Mouse (Mus musculus) left cerebral cortex, adult 2 months (tissue): ENCODE results near the gene Zfp810. TPM values are rescaled to one million over a fixed set of nuclear protein-coding genes. Genes with fewer than 3 reads are reported as not detected.
"Not testable (repeated sequence)": the region's sequence is repeated elsewhere in the genome, so short reads cannot be mapped to it uniquely, and the experiment has no call there.

ENCODE experiments used
- DNase-seq, 2 experiments: peaks; one replicate each; pipeline ENCODE4 v3.0.0; 2021 to 2022; ENCODE audit warnings: low spot score in 2 of 2, mixed read lengths in 1 of 2; ENCODE audit errors: extremely low spot score in 1 of 2
- H3K27ac ChIP-seq: fragments of 200-600 bp; 2 replicates; pipeline ENCODE4 v1.8.1; 2022
- H3K4me3 ChIP-seq: fragments of 200-600 bp; 2 replicates; pipeline ENCODE4 v1.8.1; 2022
- CTCF ChIP-seq: fragments of 200-600 bp; IDR thresholded peaks from 2 replicates; pipeline ENCODE4 v1.8.1; 2022; ENCODE audit warnings: antibody characterized with exemption, mild to moderate bottlenecking, moderate library complexity
- intact Hi-C: fragments of 180-260 bp; cut with DNase I; formaldehyde crosslinking; loops from one replicate; pipeline ENCODE4 v1.15.1; 2025
- total RNA-seq, 2 experiments: library from RNA; stranded (reverse); gene quantifications; 2 replicates each; pipeline ENCODE4 v1.2.3; 2021

Zfp810 gene
- total RNA-seq, 2 experiments from 2014 or later: 12.6 to 16.4 TPM

DNA sequence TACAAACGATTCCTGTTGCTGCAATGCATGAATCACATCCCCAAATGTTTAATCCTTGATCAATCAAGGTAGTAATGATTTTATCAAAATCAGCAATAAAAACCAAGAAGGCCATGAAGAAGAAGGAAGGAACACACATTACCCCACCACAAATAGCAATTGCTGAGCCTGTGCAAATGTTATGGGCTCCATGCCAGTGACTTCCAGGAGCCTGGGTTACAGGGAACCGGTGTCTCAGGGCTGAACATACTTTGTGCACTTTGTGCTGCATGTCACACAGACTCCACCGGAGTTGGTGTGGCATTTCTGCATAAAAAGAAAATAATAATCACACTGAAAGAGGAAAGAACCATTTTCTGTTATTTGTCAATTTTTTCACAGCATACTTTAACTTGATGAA lies 6.6 kb upstream of the Zfp810 start:
- DNase-seq: no peak
- intact Hi-C loops: no loop called here
- TF ChIP-seq CTCF: no peak
- no peak overlapping the region for H3K4me3 ChIP-seq
- H3K27ac ChIP-seq: no peak overlapping the region

DNA sequence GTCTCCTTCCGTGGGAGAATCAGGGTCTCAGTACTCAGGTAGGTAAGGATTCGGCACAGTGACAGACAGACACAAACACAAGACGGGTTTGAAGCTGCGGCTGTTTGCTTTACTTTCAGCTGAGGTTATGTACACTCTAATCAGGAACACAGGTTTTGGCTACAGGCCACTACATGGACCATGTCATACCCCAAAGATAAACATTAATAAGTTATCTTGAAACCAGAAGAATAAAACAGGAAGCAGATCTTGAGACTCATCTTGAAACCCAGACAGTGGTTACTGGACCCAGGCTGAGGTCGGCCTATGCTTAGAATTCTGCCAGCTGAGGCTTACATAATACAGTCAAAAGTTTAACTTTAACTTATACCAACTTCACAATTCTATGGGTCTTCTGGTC lies 5.8 kb upstream of the Zfp810 start:
- intact Hi-C loops: no loop called here
- DNase-seq: no peak
- no peak overlapping the region for H3K27ac ChIP-seq
- TF ChIP-seq CTCF: no peak
- H3K4me3 ChIP-seq: no peak overlapping the region

DNA sequence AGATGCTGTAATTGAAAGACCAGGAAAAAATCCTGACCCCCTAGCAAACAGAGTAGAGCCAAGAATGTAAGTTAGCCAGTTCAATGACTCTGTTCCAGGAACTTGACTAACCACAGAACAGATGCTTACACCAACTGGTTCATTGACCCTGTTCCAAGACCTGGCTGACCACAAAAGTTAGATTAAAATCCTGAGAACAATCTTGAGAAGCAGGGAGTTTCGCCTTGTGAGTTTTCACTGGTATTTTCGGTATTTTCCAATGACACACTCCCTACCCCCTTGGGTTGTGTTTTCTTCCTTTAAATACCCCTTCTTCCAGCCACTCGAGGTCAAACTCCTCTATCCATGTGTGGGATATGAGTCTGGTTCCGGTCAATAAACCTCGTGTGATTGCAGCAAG lies 2.2 kb upstream of the Zfp810 start:
- TF ChIP-seq CTCF: no peak
- intact Hi-C loops: no loop called here
- Histone ChIP-seq H3K27ac (no peak overlapping the region), H3K4me3 (no peak overlapping the region)
- no peak for DNase-seq

DNA sequence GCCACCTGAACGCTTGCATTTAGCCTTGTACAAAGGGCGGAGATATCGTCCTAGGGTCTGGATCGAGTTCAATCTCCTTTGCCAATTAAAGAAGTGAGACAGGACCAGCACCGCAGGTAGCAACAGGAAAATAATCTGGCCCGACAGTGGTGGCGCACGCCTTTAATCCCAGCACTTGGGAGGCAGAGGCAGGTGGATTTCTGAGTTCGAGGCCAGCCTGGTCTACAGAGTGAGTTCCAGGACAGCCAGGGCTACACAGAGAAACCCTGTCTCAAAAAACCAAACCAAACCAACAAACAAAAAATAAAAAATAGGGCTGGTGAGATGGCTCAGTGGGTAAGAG lies 443 bp upstream of the Zfp810 start:
- not testable (repeated sequence) for DNase-seq
- H3K27ac ChIP-seq: peak overlapping the region; percentile 89
- intact Hi-C loops: loop anchor here (2.0 kb wide), 1 partner anchor 101 kb away; no protein-coding TSS in a partner anchor
- H3K4me3 ChIP-seq: peak overlapping the region; percentile 87

DNA sequence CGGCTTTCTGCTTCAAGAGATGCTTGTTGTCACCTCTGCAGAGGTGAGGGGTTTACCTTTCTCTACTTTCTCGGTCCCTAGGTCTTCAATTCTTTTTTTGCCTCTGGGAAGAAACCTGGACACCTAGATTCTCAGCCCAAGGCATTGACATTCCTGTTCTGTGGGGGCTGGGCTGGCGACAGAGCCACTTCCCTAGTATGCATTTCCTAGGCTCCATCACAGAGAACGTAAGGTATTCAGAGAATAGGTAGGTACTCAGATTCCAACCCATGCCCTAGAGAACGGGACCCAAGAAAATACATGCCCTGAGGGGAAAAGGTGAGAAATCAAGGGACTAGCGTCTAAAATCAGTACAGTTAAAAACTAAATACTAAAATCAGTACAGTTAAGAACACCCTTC lies 722 bp downstream of the Zfp810 start:
- intact Hi-C loops: loop anchor here (2.0 kb wide), 1 partner anchor 102 kb away; no protein-coding TSS in a partner anchor
- no peak for DNase-seq
- Histone ChIP-seq H3K27ac (peak overlapping the region; percentile 89), H3K4me3 (peak overlapping the region; percentile 87)
- no peak for TF ChIP-seq CTCF

DNA sequence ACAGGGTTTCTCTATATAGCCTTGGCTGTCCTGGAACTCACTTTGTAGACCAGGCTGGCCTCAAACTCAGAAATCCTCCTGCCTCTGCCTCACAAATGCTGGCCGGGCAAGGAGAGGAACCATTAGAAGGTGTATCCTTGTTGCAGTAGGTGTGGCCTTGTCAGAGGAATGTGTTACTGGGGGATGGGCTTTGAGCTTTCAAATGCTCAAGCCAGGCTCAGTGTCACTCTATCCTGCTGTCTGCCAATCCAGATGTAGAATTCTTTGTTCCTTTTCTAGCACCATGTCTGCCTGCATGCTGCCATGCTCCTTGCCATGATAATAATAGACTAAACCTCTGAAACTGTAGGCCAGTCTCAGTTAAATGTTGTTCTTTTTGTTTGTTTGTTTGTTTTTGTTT lies 5.2 kb downstream of the Zfp810 start:
- no peak overlapping the region for H3K27ac ChIP-seq
- TF ChIP-seq CTCF: no peak
- intact Hi-C loops: no loop called here
- DNase-seq: no peak
- H3K4me3 ChIP-seq: no peak overlapping the region

DNA sequence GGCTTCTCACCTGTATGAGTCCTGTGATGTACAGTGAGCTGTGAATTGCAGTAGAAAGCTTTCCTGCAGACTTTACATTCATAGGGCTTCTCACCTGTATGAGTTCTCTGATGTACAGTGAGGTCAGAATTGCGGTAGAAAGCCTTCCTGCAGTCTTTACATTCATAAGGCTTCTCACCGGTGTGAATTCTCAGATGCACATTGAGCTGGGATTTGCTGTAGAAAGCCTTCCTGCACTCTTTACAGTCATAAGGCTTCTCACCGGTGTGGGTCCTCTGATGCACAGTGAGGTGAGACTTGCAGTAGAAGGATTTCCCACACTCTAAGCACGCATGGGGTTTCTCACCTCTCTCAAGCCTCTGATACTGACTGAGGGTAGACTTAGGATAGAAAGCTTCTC lies 28.7 kb downstream of the Zfp810 start:
- Histone ChIP-seq H3K27ac (no peak overlapping the region), H3K4me3 (no peak overlapping the region)
- no peak for DNase-seq
- no peak for TF ChIP-seq CTCF
- intact Hi-C loops: no loop called here

DNA sequence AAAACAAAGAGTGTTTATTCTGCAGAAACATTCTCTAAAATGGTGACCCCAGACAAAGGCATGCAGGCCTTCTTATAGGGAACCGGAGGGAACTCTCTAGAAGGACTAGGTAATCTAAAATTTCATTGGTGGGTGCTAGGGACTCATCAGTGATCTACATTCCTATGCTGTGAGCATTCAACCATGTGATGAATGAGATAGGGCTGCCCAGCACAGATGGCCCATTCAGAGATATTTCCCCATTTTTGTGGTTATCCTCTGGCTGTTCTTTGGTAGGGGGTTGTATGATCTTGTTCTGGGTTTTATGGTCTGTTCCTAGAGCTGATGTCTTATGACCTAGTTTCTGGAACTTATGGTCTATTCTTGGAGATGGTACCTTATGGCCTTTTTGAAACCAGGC lies 38.6 kb downstream of the Zfp810 start:
- H3K27ac ChIP-seq: no peak overlapping the region
- intact Hi-C loops: no loop called here
- no peak for TF ChIP-seq CTCF
- DNase-seq: no peak
- H3K4me3 ChIP-seq: no peak overlapping the region

DNA sequence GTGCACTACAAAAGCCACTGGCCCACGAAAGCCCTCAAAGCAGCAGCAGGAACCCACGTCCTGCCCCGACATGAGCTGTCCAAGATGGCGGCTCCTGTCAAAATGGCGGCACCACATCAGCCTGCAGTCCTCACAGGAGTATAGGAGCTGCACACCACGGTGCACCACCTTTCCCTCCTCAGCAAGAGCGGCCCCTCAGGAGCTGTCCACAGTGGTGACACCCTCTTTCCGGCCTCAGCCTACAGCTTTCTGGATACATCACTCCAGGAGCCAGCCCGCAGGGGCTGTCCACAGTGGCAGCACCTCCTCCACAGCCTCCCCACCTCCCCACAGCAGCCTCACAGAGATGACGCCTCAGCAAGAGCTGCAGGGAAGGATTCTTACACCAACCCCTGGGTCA lies 44.8 kb downstream of the Zfp810 start:
- DNase-seq: no peak
- H3K4me3 ChIP-seq: no peak overlapping the region
- no peak overlapping the region for H3K27ac ChIP-seq
- TF ChIP-seq CTCF: no peak
- intact Hi-C loops: no loop called here

DNA sequence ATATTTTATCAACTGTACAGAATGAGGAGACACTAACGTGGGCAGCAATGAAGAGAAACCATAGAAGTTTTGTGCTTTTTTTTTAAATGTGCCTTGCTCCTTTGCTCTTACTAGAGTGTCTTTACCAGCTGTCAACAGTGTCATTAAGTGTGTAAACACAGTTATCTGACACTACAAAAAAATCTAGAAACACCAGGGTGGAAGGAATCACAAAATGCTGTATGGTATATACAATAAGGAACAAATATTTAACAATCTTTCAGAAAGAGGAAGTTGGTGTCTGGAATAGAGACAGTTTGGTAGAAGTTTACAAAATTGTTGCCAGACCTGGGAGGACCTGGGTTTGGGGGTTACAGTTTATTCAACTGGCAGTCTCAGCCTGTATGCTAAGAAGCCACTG lies 45.9 kb downstream of the Zfp810 start:
- intact Hi-C loops: no loop called here
- H3K4me3 ChIP-seq: no peak overlapping the region
- DNase-seq: no peak
- no peak overlapping the region for H3K27ac ChIP-seq
- TF ChIP-seq CTCF: no peak

DNA sequence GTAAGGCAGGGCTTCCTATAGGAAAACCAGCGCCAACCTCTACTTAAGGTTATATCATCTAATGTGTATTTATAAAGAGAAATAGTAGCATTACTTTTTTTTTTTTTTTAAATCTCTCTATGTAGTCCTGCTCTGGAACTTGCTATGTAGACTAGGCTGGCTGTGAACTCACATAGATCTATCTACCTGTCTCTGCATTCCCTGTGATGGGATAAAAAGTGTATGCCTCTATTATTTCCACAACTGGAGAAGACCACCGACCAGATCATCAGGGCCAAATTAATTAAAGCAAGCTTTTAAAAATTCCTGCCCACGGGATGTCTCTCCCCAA lies 47.4 kb downstream of the Zfp810 start:
- no peak for DNase-seq
- intact Hi-C loops: no loop called here
- no peak overlapping the region for H3K27ac ChIP-seq
- TF ChIP-seq CTCF: no peak
- peak overlapping the region; percentile 62 for H3K4me3 ChIP-seq

DNA sequence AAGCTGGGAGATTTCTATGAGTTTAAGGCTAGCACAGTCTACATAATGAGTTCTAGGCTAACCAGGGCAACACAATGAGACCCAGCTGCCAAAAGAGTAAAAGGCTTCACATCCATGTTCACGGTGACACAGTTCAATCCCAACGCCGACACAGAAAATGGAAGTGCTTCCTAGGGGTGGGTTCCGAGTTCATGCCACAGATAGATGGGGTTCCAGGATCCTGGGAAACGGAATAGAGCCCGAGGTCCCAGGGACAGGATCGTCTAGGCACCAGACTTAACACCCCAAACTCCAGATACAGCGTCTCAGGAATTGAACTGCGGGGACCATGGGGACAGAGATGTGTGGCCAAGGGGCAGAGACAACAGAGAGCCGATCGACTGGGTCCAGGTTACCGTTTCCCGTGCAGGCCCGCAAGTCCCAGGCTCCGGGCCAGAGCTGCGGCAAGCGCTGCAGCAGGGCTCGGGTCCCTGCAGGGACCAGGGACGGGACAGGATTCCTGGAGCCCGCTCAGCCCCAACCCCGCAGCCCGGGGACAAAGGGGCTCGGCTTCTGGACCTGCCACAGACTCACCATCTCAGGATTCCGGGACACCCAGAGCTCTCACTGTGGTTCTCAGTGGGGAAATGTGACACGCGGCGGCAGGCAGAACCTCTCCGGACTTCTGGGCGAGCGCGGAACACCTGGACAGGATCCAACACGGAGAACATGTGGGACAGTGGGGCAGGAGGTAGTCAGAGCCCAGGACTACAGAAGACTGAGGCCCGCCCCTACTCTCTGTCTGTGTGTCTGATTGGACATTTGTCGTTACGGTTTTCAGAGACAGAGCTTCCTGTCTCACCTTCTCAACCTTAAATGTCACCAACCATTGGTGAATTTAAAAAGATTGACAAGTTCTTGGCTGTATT lies 48.0 kb downstream of the Zfp810 start, which contains the start of gene Zfp599:
TSS of gene Zfp599 (minus strand) at position 712 of the 908 bp plus-strand sequence.
- peak; percentile 60 to 68 for DNase-seq
- intact Hi-C loops: no loop called here
- Histone ChIP-seq H3K27ac (peak within 1 kb of the TSS; percentile 50; the same call in 1 of the 2 replicates), H3K4me3 (peak within 1 kb of the TSS; percentile 62)
- no peak for TF ChIP-seq CTCF

DNA sequence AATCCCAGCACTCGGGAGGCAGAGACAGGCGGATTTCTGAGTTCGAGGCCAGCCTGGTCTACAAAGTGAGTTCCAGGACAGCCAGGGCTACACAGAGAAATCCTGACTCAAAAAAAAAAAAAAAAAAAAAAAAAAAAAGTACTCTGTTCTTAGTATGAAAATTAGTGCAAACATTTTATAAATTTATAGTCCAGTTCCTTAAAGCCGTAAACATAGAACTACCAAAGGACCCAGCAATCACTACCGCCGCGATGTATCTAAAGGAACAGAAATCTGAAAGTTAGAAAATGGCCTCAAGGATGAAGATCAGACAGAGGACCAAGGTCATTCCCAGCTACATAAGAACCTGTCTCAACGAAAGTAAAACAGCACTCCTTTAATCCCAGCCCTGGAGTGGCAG lies 48.7 kb downstream of the Zfp810 start:
- DNase-seq: no peak
- intact Hi-C loops: no loop called here
- Histone ChIP-seq H3K4me3 (peak overlapping the region; percentile 62), H3K27ac (no peak overlapping the region)
- TF ChIP-seq CTCF: no peak
